Mouse (Mus musculus) CH12F3 (cell line): ENCODE data around the gene Rab39b.

Experiments used
- in situ Hi-C: fragments of 300-500 bp; cut with MboI; formaldehyde crosslinking; loops from 2 replicates; pipeline ENCODE4 v1.14.3; 2020; ENCODE audit warnings: low sequenced_read_pairs

Rab39b gene

DNA sequence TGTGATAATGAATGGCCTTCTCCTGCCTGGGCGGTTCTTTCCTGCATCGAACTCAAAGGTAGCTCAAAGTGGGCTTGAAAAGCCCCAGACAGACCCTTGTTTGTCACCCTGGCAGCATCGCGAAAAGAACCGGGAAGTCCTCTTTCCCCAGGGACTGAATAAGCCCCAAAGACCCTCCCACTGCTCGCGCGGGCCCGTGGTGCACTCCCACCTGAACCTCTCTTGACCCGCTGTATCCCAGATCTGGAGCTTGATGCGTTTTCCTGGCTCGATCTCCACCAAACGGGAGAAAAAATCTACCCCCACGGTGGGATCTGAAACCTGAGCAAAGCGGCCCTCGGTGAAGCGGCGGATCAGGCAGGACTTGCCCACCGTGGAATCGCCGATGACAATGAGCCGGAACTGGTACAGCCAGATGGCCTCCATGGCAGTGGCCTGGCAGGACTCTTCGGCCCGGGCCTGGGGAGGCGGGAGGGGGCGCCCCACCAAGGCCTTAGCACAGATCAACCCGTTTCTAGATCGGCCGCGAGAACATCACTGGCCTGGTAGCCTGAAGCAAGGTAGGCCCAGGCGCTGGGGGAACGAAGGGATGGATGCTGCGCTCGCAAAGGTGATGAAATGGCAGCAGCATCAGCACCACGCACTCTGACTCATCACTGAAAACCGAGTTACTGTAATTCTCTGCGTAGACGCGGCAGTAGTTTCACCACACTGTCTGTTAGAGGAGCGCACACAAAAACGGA, at the start of gene Rab39b:
TSS of gene Rab39b (minus strand) at position 650 of the 743 bp plus-strand sequence.
- in situ Hi-C loops = no loop called here

DNA sequence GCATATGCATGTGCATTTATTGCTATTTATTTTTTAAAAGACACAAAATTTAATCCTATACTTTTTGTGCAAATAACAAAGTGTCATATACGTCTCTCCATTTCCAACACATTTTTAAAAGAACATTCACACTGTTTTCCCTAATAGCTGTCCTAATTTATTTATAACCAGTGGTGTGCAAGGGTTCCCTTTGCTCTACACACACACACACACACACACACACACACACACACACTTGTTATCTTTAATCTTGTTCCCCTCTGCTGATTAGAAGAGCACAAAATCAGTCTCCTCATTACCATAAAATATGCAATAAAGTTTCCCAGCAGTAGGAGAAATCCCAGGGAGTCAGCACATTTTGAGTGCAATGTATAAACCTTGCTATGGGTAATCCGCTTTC, 508 bp upstream of the Rab39b start:
- in situ Hi-C loops = no loop called here
